Mouse (Mus musculus): ENCODE data around the gene Ing1.

GRCm38 (mm10) chr8:11564236-11564635 is 8.9 kb downstream of the Ing1 start:
- TF ChIP-seq POLR2A (IDR thresholded peaks at IDR 0.05; ENCODE audit: borderline replicate concordance, insufficient read depth, low read length) (no peak), CTCF (IDR thresholded peaks at IDR 0.05; ENCODE audit: borderline replicate concordance, insufficient read depth, low read depth, low read length) (no peak)
